Mouse (Mus musculus) adrenal gland, adult 2 months (tissue): ENCODE data around the gene Pold1. TPM values are rescaled to one million over a fixed set of nuclear protein-coding genes. Genes with fewer than 3 reads are reported as not detected.

Source experiments
- DNase-seq: peaks from one replicate; pipeline ENCODE4 v3.0.0; 2021
- polyA plus RNA-seq: library from polyadenylated mRNA; depleted of rRNA; stranded (reverse); fragments of >200 nt; gene quantifications from 2 replicates; pipeline ENCODE4 v1.2.3, GENCODE M21; 2012
- total RNA-seq, 2 experiments: library from RNA; stranded (reverse); gene quantifications; 2 replicates each; pipeline ENCODE4 v1.2.3; 2021

Gene Pold1
- total and polyA plus RNA-seq, 3 experiments, result 8.0 to 31.0 (median 17.3) TPM

DNA sequence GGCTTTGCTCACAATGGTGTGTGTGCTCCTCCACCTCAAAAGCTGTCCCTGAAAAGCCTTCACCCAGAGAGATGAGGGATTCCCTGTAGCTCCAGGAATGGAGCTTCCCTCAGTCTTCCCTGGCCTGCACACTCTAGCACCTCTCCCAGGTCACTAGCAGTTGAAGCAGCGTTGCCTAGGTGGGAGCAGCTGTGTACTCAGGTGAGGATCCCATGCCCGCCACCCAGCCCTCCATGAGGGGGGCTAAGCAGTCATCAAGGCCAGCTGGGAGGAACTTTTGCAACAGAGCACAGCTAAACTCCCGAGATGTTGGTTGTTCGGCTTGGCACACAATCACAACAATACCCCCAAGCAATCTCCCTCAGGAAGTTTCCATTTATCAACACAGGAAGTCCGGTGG is 34.1 kb upstream of the Pold1 start:
- DNase-seq, result no peak

DNA sequence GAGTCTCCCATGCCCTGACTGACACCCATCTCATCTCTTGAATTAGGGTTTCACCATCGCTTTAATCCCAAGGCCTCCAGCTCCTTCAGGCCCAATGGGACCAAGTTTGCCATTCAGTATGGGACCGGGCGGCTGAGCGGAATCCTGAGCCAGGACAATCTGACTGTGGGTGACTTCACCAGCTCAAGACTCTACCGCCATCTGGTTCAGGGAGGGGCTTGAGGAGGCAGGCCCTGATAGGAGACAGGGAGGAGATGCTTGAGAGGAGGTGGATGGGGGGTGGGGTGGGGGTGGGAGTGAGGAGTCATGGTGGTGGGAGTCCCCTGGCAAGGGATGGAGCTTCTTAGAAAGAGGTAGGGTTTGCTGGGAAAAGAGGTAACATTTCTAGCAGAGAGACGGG is 33.0 kb upstream of the Pold1 start:
- DNase-seq, result no peak

DNA sequence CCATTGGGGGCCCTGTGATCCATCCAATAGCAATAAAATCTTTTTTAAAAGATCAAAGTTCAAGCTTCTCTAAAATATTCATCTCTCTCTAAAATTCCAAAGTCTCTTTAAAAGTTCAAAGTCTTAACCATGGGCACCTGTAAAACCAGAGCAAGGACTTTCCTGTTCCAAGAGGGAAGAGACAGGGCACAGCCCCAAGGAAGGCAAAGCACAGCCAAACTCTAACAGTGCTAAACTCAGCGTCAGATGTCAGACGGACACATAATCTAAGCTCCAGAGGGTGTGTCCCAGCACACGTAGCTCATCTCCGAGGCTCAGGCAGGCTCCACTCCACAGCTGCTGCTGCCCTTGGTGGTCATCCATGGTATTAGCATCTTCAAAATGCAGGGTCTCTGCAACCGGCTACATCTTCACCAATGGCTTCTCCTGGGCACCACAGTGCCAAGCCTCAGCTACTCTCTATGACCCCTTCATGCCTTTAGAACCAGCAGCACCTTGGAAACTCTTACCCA is 27.7 kb upstream of the Pold1 start:
- DNase-seq, result no peak

DNA sequence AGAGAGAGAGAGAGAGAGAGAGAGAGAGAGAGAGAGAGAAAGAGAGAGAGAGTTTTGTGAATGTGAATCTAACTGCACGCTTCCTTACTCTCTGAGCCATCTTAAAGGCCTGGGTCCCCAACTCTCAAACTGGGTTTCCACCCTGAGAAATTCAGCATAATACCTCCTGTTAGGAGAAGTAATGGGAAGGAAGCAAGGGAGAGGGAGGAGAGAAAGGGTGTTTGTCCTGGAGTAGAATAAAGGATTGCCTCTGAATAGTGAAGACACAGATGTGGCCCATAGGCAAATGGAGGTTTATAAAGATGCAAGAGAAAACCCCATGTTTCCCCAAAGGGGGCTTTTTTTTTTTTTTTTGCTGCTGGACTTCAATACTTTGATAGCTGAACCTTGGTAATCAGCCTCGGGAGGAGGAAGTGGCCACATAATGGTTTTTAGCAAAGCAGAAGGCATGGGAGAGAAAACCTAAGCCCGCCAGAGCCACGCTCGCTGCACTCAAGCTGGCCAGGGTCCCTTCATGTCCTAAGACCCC is 24.4 kb upstream of the Pold1 start:
- no peak for DNase-seq

DNA sequence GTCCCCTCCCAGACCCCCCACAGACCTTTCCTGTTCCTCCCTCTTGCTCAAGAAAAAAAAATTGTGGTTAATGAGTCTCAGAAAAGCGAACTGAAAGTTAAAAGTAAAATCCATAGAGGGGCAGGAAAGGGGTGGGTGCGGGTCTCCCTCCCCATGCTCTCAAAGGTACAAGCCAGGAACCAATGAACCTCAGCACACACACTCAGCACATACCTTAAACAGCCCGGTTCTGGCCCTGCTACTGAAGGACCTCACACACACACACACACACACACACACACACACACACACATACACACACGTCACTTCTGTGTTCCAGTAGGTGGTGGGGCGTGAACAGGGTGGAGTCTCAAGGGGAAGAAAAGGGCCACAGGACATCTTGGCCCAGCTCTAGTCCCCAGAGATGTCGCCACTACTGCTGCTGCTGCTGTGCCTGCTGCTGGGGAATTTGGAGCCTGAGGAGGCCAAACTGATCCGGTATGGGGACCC is 23.6 kb upstream of the Pold1 start, which contains the start of gene Napsa:
Napsa (plus strand) TSS at position 168 of the 489 bp plus-strand sequence.
- no peak for DNase-seq

DNA sequence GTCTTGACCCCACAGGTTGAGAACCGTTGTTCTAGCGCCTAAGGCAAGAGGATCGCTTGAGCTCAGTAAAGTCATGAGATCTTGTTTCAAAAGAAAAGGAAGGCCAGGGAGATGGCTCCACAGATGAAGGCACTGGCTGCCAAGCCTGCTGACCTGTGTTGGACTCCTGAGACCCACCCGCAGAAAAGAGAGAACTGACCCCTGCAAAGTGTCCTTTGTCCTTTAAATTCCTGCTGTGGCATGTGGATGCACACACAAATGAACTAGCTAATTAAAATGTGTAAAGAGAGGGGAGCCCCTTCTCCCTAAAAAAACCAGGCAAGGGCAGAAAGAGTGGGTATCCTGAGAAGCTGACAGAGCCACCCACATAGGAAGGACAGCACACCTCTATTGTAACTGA is 23.2 kb upstream of the Pold1 start:
- DNase-seq, result no peak

DNA sequence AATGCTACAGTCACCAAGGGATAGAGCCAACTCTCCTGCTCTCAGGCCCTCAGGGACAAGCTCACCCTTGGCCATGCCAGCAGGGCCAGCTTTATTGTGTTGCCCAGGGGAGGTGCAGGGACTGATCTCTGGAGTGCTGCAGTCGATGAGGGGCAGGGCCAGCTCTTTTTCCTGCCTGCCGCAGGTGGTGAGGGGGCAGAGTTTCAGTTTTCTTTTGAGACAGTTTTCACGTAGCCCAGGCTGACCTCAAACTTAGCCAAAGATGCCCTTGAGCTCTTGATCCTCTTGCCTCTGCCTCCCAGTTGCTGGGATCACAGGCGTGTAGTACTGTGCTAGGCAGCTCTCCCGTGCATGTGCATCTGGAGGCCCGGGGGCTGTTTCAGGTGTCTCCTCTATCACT is 22.3 kb upstream of the Pold1 start:
- no peak for DNase-seq

DNA sequence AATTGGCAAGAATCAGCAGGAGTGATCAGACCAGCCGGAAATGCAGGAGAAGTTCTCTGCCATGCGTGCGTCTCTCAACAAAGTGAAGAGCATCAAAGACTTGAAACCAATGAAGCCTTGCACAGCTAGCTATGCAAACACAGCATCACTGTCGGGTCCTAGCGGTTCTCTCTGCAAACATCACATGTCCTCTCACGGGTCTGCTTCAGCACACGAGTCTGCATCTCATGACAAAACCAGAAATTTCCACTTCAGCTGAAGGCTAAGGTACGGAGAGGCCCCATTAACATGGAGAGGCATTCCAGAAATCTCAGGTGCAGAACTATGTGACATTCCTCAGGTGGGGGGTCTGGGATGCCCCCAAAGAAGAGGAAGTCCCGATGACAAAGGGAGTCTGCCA is 20.2 kb upstream of the Pold1 start:
- DNase-seq, result no peak

DNA sequence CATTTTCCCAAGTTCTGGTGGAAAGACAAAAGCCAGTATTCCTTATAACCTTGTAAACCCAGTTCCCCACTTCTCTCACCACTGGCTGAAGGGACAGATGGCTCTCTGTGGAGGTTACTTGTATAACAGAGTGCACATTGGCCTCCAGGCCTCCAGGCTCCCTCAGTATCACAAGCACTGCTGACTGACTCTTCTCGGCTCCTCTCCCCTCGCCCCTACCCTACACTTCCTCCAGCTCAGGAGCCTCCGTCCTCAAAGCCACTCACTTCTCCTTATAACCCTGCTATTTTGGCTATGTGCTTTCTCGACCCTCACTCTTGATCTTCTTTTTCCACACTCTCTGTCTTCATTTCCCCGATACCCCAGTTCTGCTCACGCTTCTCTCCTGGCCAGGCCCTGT is 16.8 kb upstream of the Pold1 start:
- no peak for DNase-seq

DNA sequence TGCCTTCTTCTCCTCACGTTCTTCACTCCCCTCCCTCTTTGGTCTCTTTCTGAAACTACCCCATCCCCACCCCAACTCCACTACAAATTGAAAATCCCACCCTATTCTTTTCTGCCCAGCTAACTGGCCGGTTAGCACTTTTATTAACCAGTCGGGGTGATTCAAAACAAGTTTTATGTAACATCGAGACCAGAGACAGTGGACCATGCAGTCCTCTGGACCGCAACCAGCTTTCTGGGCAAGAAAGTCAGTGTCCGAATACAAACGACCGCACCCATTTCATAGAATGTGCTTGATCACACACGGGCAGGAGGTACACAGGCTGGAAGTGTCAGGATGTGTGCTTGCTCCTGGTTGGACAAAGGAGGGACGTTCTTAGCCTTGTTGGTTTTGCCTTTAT is 15.8 kb upstream of the Pold1 start:
- no peak for DNase-seq

DNA sequence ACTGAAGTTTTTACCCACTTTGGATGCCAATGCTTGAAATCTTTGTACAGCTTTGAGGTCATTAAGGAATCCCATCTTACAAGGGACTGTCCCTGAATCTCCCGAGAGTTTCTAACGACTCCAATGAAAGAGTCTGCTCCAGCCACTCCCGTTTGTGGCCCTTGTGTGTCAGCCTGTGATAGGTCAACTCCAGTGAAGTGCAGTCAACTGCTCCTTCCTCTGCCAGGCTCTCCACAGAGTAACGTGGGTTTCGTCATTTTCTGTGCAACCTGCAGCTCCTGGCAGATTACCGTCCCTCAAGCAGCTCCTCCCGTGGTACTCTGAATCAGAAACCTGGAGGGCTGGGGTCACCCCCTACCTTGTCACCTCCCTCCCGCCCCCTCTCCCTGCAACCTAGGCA is 14.6 kb upstream of the Pold1 start:
- DNase-seq, result no peak

DNA sequence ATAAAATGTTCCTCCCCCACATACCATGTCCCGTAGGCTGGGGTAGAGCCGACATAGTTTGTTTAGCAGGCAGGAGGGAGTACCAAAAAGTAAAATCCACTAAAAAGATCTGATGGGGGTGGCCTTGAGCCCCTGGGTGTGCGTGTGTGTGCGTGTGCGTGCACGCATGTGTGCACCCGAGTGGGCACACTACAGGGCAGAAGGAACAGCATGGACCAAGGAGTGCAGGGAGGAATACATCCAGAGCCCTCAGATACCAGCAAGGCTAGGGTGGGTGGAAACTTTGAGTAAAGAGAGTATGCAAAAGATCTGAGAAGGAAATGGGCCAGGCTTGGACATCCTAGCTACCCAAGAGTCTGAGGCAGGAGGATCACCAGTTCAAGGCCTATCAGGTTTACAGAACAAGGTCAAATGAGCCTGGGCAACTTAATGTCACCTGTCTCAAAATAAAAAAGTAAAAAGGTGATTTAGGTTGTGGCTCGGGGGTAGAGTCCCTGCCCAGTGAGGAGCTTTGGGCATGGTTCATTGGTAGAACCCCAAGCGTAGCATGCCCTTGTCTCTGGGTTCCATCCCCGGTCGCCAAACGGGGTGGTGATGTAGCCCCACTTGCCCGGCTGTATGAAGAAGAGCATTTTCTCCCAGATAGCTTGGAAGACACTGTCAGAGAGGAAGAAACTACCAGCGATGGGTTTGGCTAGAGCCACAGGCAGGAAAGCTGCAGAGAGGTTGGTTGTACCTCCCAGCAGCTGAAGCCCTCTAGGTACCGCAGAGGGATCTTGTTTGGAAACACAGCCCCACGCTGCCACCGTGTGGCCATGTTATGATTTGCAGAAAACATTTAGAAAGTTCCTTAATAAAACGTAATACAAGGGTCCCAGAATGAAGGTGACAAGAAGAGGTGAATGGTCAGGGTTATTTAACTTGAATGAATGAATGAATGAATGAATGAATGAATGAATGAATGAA is 12.1 kb upstream of the Pold1 start:
- peak; percentile 66 for DNase-seq

DNA sequence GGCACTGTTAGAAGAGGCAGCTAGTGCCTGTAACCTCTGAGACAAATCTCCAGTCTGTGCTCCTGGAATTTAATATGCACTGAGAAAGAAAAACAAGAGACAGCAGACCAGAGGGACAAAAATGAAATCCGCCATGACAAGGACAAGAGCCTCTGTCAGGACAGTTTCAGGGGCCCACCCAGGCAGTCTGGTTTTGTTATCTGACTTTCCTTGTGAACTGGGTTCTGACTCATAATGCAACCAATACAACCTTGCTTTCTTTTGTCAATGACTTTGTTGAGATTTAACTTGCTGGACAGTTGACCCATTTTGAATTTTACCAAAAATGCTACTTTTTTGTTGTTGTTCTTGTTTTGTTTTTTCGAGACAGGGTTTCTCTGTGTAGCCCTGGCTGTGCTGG is 9.0 kb upstream of the Pold1 start:
- DNase-seq, result no peak

DNA sequence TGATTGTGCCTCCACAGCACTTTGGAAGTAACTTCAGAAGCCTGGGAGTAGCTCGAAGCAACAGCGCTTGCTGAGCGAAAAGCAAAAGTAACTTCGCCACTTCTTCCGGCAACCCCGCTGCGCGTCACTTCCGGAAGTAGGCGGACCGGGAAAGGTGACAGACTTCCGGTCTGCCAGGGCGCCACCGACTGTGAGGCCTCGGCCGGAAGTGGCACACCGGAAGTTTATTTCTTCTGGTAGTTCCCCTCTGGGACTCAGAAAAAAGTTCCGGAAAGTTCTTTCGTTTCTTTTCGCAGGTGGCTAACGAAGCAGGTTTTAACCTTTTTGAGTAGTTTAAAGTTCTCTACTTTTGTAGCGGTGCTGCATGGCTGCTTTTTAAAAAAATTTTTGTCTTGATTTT is 5.2 kb upstream of the Pold1 start, which contains the start of gene Nr1h2:
Nr1h2 (minus strand) TSS at position 126 of the 400 bp plus-strand sequence.
- DNase-seq, result peak; percentile 97

DNA sequence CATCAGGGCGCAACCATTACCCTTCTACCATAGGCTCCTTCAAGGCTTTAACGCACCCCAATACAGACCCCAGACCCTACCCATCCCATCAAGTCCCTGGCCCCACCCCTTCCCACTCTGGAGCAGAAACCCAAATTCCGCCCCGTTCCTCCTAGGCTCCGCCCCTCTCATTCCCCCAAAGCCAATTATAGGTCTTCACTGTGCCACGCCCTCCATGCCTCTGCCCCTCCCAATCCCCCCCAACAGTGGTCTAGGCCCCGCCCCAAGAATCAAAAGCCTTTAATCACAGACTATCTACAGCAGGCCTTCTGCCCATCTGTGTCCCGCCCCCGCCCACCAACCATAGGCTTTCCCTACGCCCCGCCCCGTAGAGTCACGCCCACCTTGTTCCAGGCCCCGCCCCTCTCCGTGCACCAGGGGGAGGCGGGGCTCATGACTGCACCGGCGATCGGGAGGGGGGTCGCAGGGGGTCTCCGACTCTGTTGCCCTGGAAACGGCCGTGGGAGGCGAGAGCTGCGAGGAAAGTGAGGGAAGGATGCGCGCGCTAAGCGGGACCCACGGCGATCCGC is 4.6 kb upstream of the Pold1 start:
- DNase-seq, result peak; percentile 83

DNA sequence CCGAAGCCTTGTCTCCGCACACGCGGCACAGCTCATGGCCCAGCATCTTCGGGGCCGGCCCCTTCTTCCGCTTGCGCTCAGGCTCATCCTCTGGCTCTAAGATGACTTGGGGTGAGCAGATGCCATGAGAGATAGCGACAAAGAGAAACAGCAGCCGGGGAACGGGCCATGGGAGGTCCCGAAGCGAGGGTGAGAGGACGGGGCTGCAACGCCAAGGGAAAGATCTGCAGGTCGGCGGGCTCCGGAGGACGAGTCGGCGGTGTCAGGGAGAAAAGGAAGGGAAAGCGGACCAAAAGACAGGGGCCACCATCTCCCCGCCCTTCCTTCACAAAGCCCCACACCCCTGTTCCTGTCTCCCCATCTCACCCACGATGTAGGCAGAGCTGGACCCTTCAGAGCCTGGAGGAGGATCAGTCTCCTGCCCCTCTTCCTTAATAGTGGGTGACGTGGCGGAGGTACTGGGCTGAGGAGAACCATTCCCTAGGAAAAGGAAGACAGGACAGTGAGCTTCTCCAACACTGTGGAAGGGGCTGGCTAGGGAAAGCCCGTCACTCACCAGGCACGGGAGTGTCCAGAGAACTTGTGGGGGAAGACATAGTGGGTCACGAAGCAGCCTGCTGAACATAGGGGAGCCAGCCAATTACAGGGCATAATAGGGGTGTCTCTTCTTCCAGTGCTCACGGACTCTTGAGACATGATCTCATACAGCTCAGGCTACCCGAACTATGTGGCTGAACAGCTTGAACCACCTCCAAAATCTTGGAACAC is 3.7 kb upstream of the Pold1 start:
- DNase-seq, result no peak

DNA sequence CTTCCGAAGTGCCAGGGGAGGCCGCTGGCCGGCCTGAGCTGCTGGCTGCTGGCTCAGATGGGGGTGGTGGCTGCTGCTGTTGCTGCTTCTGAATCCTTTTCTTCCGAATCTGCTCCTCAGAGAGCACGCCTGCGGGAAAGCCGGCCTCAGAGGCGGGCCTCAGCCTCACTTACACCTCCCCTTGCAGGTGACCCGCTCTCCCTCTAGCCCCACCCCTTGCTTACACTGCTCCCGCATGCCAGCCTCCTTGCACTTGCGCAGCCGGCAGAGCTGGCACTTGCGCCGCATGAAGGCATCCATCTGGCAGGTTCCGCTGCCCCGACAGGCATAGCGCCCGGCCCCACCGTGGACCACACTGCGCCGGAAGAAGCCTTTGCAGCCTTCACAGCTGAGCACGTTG is 3.1 kb upstream of the Pold1 start:
- DNase-seq, result no peak

DNA sequence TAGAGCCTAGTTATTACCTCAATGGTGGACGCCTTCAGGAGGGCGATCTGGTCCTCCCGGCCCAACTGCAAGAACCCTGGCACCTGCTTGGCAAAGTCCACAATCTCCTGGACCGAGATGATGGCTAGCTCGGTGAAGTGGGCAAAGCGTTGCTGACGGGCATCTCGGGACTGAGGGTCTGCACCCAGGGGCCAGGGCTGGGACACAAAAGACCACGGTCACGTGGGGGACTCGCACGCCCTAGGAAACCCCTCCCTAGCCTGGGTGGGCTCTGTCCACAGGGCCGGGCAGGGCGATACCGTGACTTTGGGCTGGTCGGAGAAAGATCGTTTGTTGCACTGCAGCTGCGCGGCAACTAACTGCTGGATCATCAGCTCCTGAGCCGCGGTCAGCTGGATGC is 2.7 kb upstream of the Pold1 start:
- no peak for DNase-seq

DNA sequence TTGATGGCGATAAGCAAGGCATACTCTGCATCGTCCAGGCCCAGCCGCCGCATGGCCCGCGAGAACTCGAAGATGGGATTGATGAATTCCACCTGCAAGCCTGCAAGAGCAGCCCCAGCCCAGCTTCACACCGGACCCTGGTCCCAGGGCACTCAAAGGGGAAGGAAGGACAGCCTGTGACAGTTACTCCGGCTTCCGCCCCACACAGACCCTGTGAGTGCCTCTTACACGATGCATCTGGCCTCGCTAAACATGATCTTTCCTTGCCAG is 1.7 kb upstream of the Pold1 start:
- DNase-seq, result no peak

DNA sequence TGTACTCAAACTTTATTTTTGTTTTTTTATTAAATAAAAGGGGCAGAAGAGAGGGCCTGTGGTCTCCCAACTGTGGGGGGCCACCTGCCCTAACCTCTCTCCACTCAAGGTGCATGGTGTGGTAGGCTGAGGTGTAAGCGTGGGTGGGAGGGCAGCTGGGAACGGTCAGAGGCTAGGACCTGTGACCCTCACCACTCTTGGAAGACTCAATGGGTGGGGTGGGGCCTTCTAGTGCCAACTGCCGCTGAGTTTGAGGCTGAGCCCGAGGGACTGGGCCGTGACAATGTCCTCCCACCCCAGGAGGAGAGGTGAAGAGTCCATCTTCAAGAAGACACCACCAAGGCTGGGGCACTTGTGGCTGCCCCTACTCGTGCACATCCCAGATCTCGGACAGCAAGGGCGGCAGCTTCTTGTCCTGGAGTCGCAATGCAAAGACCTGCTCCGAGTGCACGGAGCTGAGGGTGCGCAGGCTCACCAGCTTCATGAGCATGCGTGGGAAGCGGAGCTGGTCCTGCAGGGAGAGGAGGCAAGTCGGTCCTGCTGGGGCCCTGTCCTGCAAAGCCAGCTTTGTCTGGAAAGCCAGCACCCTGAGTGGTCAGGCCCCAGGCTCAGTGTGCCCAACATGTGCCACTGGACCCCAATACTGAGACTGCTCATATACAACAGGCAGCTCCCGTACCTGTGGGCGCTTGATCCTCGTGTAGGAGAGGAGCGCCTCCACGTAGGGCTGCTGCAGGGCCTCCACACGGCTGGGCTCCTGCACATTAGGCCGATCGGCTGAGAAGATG is 1.2 kb upstream of the Pold1 start:
- no peak for DNase-seq

DNA sequence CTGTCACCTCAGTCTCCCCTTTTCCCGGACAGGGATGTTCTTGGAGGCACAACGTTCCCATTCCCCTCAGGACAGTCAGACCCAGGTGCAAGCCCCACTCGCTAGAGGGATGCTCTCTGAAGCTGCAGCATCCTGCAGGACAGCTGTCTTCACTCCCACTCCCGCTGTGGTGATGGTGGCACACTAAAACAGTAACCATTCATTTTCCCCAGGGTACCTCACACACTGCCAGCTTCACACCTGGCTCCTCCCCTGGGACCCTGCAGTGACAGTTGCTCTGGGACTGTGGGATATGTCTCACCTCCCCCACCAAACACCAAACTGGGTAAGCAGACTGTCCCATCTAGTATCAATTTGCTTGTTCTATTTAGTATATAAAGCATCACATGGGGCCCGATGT is 924 bp downstream of the Pold1 start:
- DNase-seq, result no peak

DNA sequence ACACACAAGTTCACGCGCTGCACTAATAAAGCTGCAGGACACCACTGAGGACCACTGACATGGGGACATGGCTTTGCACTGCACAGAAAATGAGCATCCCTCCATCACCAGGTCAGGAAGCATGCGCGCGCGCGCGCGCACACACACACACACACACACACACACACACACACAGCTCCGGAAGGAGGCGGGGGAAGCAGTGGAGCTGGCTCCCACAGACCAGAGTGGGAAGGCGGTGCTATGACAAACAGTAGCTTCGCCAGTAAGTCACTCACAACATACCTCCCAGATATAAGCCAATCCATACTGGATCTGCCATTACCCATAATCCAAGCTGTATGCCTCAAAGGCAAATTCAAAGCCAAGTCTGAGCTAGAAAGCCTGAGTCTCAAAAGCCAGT is 1.6 kb downstream of the Pold1 start:
- no peak for DNase-seq
